Mouse (Mus musculus): ENCODE measurements around the gene Ap2b1. TPM values are rescaled to one million over a fixed set of nuclear protein-coding genes. Genes with fewer than 3 reads are reported as not detected.
A peak's percentile ranks its signal among the peaks of the same experiment; 100 is the strongest.

The Ap2b1 gene
- total RNA-seq, 2 experiments from 2014 or later: 105 to 121 TPM

- DNase-seq (ENCODE audit: low spot score in 2 of 2): no peak
Measured at GRCm38 (mm10) chr11:83441235-83441634, 142.4 kb downstream of the Ap2b1 start.

DNA sequence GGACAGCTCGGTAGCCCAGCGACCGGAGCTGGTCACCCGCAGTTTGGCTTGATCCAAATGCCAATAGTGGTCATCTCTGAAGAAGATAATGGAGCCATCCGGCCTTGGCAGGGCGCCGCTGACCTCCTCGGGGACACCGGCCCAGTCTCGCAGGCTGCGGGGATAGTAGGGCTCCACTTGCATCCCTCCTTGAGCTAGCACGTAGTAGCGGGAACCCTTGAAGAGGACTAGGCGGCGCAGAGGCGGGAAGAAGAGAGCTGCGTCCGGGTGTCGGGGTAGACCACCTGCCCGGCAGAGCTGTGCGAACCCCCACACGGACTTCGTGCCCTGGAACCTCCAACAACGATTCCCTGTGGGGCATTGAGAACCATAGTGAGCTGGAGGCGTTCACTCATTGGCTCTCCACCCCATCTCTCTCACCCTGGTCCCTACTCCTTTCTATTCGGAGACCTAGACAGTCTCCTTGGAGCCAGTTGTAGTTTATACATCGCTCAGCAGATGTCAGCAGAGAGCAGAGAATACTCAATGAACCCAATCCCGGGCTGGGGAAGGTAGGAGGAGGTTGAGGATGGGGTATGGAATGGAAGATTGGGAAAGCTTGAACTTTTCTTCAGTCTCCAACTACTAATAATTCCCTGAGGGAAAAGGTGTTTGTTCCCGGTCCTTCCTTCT, 143.9 kb downstream of the Ap2b1 start:
- DNase-seq (ENCODE audit: low spot score in 2 of 2): peak in 1 of 2 experiments; percentile 51

DNA sequence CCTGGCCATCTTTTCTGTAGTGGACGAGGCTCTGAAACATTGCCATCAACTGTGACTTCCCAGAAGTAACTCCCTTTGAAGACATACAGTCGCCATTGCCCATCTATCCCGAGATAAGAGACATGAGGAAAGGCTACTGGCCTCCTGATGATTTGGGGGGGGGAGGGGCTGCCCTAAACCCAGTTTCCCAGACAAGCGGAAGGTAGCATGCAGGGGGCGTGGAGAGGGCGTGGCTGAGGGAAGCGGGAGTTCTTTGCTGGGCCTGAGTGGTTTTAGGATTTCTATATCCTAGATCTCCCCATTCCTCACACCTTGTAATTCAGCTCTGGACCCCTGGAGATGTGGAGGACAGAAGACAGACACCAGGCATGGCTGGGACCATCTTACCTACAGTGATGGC, 145.0 kb downstream of the Ap2b1 start:
- DNase-seq (ENCODE audit: low spot score in 2 of 2): no peak

DNA sequence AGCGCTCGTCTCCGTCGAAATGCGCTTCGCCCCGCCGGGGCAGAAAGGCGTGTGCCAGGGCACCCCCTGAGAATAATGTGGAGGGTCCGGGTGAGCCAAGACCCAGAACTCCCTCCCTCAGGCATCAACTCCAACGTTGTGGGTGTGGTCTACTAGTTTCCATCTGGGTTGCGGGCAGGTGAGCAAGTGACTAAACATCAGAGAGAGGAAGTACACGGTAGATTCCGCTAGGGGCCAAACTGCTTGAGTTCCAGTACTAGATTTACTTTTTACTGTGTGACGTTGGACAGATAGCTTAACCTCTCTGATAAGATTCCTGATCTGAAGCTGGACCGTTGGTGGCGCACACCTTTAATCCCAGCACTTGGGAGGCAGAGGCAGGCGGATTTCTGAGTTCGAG, 146.2 kb downstream of the Ap2b1 start:
- no peak for DNase-seq (ENCODE audit: low spot score in 2 of 2)

DNA sequence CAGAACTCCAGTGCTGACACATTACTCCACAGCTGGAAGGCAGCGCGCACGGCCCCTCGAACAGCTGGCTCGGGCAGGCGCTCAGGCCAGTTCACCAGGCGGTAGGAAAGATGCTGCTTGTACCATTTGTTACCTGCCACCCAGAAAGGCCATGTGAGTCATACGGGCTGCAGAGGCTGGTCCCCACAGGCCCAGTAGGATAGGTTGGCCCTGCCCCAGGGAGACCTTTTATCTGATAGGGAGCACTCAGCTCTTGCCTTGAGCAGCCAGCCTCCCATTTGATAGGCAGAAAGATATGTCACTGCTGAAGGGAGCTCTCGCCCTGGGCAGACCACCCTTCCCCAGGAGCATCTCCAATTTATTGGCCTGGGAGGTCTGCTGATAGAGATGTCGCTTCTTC, 148.8 kb downstream of the Ap2b1 start:
- DNase-seq (ENCODE audit: low spot score in 2 of 2): no peak

GRCm38 (mm10) chr11:83448021-83448926, 149.4 kb downstream of the Ap2b1 start:
- no peak for DNase-seq (ENCODE audit: low spot score in 2 of 2)

DNA sequence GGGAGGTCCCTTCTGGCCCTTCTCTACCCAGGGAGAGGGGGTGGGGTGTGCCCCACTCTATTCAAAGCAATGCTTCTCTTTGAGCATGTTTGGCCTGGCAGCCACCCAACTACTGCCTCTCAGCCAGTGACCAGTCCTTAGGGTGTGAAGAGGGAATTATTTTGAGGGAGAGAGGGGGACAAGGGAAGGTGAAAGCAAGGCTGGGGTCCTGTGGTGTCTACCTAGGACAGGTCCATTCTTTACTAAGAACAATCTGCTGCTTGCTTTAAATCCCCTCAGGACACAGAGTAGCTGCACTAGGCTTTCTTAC, 150.1 kb downstream of the Ap2b1 start:
- DNase-seq (ENCODE audit: low spot score in 2 of 2): no peak

- no peak for DNase-seq (ENCODE audit: low spot score in 2 of 2)
Measured at GRCm38 (mm10) chr11:83449298-83449697, 150.5 kb downstream of the Ap2b1 start.

DNA sequence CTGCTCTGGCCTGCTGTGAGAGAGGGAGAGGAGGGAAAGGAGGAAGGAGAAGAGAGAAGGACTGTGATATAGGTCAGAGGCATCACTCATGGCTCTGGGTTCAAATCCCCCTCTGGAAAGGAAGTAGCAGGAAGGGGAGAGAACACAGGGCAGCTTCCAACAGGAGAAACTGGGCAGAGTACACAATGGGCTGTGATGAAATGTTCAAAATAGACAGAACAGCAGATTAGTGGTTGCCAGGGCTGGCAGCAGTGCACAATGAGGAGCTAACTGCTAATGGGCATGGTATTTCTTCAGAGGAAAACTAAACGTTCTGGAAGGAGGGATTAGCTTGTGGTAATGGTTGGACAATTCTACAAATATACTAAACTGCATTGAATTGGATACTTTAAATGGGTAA, 151.7 kb downstream of the Ap2b1 start:
- DNase-seq (ENCODE audit: low spot score in 2 of 2): no peak

DNA sequence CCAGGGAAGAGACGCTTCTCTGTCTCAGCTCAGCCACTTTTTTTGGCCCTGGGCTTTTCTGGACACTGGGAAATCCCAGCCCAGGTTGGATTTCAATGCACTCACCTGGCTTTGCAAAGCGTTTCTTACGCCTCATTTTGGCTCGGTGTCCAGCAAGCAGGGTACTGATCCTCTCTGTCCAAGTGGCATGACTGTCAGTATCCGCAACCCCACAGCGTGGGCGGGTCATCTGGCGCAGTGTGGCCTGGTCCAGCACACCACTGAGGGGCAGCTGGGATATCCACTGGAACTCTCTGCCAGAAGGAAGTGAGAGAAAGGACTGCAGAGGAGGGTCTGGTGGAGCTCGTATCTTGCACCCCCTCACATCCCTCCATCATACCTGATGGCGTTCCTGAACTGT, 152.5 kb downstream of the Ap2b1 start:
- DNase-seq (ENCODE audit: low spot score in 2 of 2): no peak

- DNase-seq (ENCODE audit: low spot score in 2 of 2): no peak
Measured at GRCm38 (mm10) chr11:83454548-83454947, 155.7 kb downstream of the Ap2b1 start.

Other genes starting within 250 kb of the Ap2b1 start
- 1 to 10 TPM; 5.2 to 5.3 TPM for gene Slfn2, start 233.9 kb upstream of the Ap2b1 start, total RNA-seq (2021)
- gene Slfn1, start 182.2 kb upstream of the Ap2b1 start, total RNA-seq (2021): under 1 TPM; 0.25 to 0.54 TPM
- gene Slfn4, start 123.8 kb upstream of the Ap2b1 start, total RNA-seq (2021): under 1 TPM; 0.31 to 0.59 TPM
- gene Slfn3, start 107.7 kb upstream of the Ap2b1 start, total RNA-seq (2021): 1 to 10 TPM; 3.8 to 4.8 TPM
- 1 to 10 TPM; 1.9 to 3.7 TPM for gene Slfn14, start 12.3 kb upstream of the Ap2b1 start, total RNA-seq (2021)
- 10 to 100 TPM; 17.6 to 20.0 TPM for gene Pex12, start 3.6 kb downstream of the Ap2b1 start, total RNA-seq (2021)
- gene Rasl10b, start 110.1 kb downstream of the Ap2b1 start, total RNA-seq (2021): 10 to 100 TPM; 10.8 to 11.4 TPM
- gene Gas2l2, start 130.4 kb downstream of the Ap2b1 start, total RNA-seq (2021): under 1 TPM in 1 of 2 experiments, not detected in 1; 0.11 TPM
- gene 1700020L24Rik, start 138.7 kb downstream of the Ap2b1 start, total RNA-seq (2021): under 1 TPM; 0.48 to 0.56 TPM
- 10 to 100 TPM; 17.5 to 18.8 TPM for gene Mmp28, start 164.0 kb downstream of the Ap2b1 start, total RNA-seq (2021)
- 10 to 100 TPM; 75.9 to 78.3 TPM for gene Taf15, start 174.1 kb downstream of the Ap2b1 start, total RNA-seq (2021)
- gene Heatr9, start 223.2 kb downstream of the Ap2b1 start, total RNA-seq (2021): not detected
- 1 to 10 TPM; 1.1 to 1.3 TPM for gene Ccl5, start 231.5 kb downstream of the Ap2b1 start, total RNA-seq (2021)

Data from adrenal gland, postnatal 4 days (tissue).